Mouse (Mus musculus) c-Kit-negative CD71-positive TER-119-positive erythroid progenitor cells, embryonic 14.5 days (primary cell): ENCODE data around the gene Mettl17.

ENCODE experiments used
- DNase-seq: peaks from one replicate; pipeline ENCODE4 v3.0.0-alpha.2; 2013; ENCODE audit warnings: low read depth, low spot score

Gene Mettl17

GRCm38 (mm10) chr14:51929309-51929943 is 44.8 kb downstream of the Mettl17 start:
- no peak for DNase-seq

DNA sequence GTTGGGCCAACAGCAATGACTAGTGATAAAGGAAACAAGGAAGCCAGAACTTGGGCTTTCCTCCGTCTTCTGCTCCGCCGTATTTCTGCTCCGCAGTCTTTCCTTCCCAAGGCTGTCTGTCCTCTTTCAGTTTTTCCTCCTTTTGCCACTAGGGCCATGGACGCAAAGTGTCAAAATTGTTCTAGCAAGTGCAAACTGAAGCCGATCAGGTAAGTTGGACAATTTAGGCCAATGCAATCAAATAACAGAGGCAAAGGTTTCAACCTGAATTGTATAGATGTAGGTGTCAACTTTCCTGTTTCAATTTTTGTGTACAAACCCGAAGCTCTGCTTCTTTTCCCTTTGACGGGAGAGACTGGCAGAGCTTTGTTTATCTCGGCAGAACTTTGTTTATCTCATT is 45.3 kb downstream of the Mettl17 start:
- DNase-seq = no peak

GRCm38 (mm10) chr14:51930824-51931223 is 46.2 kb downstream of the Mettl17 start:
- DNase-seq = no peak

- DNase-seq = no peak
These were observed 47.7 kb downstream of the Mettl17 start for GRCm38 (mm10) chr14:51932092-51933020.

DNA sequence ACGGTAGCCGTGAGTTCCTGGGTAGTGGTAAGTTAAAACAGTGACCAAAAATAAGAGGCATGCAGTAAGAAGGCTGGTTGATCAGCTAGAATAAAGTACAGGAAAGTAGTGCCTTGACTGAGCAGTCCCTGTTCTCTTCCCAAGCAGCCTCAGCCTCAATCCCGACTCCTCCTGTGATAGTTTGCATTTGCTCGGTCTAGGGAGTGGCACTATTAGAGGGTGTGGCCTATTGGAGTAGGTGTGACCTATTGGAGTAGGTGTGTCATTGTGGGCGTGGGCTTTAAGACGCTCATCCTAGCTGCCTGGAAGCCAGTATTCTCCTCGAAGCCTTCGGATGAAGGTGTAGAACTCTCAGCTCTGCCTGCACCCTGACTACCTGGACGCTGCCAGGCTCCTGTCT is 54.4 kb downstream of the Mettl17 start:
- no peak for DNase-seq

DNA sequence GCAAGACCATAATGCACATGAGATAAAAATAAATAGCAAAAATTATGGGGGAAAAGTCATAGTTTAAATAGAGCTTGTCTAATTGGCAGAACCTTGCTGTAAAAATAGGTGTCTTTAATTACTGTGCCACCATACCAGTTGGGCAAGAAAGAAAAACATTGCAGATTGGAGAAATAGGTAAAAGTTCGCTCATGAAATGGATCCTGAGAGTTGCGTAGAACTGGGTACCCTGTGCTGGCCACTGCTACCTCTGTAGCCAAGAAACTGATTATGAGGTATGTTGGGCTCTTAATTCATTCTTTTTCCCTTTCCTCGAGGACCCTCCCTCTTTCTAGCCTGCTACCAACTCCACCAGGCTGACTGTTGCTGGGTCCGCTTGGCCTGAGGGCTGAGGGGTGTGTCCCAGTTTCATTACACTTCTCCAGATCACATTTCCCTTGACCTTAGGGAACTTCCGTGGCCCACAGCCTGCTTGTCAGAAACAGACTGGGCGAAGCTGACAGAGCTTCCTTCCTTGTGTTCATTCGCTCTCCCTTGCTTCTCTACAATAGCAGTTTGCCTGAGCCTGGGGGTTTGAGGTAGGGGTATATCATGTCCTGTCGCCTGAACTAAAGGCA is 56.4 kb downstream of the Mettl17 start:
- DNase-seq = no peak

DNA sequence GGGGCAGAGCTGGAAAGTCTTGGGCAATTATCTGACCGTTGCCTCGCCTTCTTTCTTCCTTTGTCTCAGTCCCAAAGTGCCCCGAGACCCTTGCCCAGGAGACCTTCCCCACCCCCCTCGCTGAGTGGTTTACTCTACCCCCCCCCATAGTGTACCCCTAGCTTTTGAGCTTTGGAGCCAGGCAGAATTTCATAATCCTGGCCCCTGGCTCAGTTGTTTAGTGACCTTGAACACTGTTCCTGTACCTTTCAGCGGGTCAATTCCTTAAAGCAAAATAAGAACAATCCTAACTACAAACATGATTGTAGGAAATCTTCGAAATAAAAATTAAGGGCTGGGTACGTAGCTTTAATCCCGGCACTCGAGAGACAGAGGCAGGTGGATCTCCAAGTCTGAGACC is 56.9 kb downstream of the Mettl17 start:
- no peak for DNase-seq

DNA sequence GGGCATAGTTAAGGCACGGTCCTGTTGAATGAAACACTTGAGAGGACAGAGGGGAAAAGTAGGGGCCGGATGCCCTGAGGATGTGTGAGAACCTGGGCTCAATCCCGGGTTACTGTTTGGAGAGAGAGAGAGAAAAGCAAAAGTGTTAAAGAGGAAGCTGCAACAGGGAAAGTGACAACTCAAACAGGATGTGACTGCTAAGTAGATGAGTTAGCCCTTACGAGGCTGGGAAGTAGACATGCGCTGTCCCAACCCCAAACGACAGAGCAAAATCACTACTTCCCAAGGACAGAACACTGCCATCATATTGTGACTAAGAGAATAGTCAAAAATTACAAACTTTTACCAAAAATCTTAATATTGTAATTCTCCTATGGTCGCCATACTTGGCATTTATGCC is 57.6 kb downstream of the Mettl17 start:
- DNase-seq = no peak
